Mouse (Mus musculus) limb, embryonic 15.5 days (tissue): ENCODE results near the gene Arhgef18. TPM values are rescaled to one million over a fixed set of nuclear protein-coding genes. Genes with fewer than 3 reads are reported as not detected.
A peak's percentile ranks its signal among the peaks of the same experiment; 100 is the strongest.

Source experiments
- ATAC-seq: fragments of 200-750 bp; cut with Nextera tagmentation; 2 replicates; pipeline ENCODE4 v1.8.0; 2017; ENCODE audit warnings: low read depth, moderate TSS enrichment; ENCODE audit not compliant: insufficient number of reproducible peaks, low FRiP score, low TSS enrichment
- H3K27ac ChIP-seq: fragments of 300-500 bp; sonication (generic); 2 replicates; pipeline ENCODE4 v1.5.1; 2015; ENCODE audit warnings: moderate library complexity, mild to moderate bottlenecking, inconsistent platforms
- H3K27me3 ChIP-seq: fragments of 300-500 bp; sonication (generic); 2 replicates; pipeline ENCODE4 v1.6.1; 2015; ENCODE audit warnings: inconsistent platforms
- H3K36me3 ChIP-seq: fragments of 300-500 bp; sonication (generic); 2 replicates; pipeline ENCODE4 v1.6.1; 2015; ENCODE audit warnings: inconsistent platforms
- H3K4me1 ChIP-seq: fragments of 300-500 bp; sonication (generic); 2 replicates; pipeline ENCODE4 v1.6.1; 2015; ENCODE audit warnings: inconsistent platforms
- H3K4me2 ChIP-seq: fragments of 300-500 bp; sonication (generic); 2 replicates; pipeline ENCODE4 v1.6.1; 2015; ENCODE audit warnings: mild to moderate bottlenecking, inconsistent platforms
- H3K4me3 ChIP-seq: fragments of 300-500 bp; sonication (generic); 2 replicates; pipeline ENCODE4 v1.5.1; 2015; ENCODE audit warnings: mild to moderate bottlenecking, inconsistent platforms
- H3K9ac ChIP-seq: fragments of 300-500 bp; sonication (generic); 2 replicates; pipeline ENCODE4 v1.6.1; 2015; ENCODE audit warnings: inconsistent platforms
- H3K9me3 ChIP-seq: fragments of 300-500 bp; sonication (generic); 2 replicates; pipeline ENCODE4 v1.6.1; 2016; ENCODE audit warnings: inconsistent platforms
- WGBS: fragments of 180-500 bp; shearing (Covaris S2); methylation state at CpG from one replicate; pipeline ENCODE4 v1.1.7; 2015; 5-methylcytosine and 5-hydroxymethylcytosine counted together
- polyA plus RNA-seq: library from polyadenylated mRNA; unstranded; fragments of >200 nt; fragmentation: Nextera tagmentation; extraction: Ambion mirVana; gene quantifications from 2 replicates; pipeline ENCODE4 v1.2.1, GENCODE M21; 2015

The Arhgef18 gene
- polyA plus RNA-seq, 1 experiment from 2014 or later: 8.4 TPM

GRCm38 (mm10) chr8:3492901-3493844, 100.4 kb downstream of the Arhgef18 start, which contains the start of gene Zfp358:
Zfp358 (plus strand) TSS chr8:3493138.
- Histone ChIP-seq H3K27me3 (no peaks in the 10 kb centered on the region), H3K9me3 (no peaks in the 10 kb centered on the region), H3K36me3 (peaks cover 33% of the 10 kb centered on the region), H3K4me3 (peak within 1 kb of the TSS; percentile 88), H3K9ac (peak within 1 kb of the TSS; percentile 98), H3K27ac (peak within 1 kb of the TSS; percentile 94), H3K4me1 (peaks cover 13% of the 10 kb centered on the region; the same call in 1 of the 2 replicates), H3K4me2 (peak within 1 kb of the TSS; percentile 51)
- 1% methylated on average over 57 of the region's 64 CpGs for WGBS
- ATAC-seq: peak; percentile 90

DNA sequence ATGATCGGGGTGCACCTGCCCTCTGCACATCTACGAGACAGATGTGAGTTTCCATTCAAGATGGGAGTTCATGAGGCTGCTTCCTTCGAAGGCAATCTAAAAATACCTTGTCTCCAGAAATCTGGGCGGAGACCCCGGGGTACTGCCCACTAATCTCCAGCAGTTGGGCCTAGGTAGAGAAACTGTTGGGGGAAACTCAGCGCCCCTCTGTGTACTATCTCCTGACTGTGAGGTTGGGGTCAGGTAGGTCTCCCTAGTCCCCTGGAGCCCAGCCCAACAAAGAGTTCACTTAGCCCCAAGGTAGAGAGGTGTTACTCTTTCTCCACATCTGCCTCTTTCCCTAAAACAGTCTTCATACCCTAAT, 101.0 kb downstream of the Arhgef18 start:
- Histone ChIP-seq H3K27me3 (no peaks in the 10 kb centered on the region), H3K4me3 (peak overlapping the region; percentile 88), H3K36me3 (peaks cover 34% of the 10 kb centered on the region), H3K4me1 (peaks cover 13% of the 10 kb centered on the region; the same call in 1 of the 2 replicates), H3K4me2 (peak overlapping the region; percentile 51), H3K9ac (peak overlapping the region; percentile 98), H3K27ac (peak overlapping the region; percentile 94), H3K9me3 (no peaks in the 10 kb centered on the region)
- WGBS: 32% methylated on average over 6 of the region's 6 CpGs
- no peak for ATAC-seq

GRCm38 (mm10) chr8:3495578-3496427, 103.0 kb downstream of the Arhgef18 start:
- WGBS: 96% methylated on average over 44 of the region's 44 CpGs
- Histone ChIP-seq H3K36me3 (peaks cover 34% of the 10 kb centered on the region), H3K9ac (no peak overlapping the region), H3K27ac (no peak overlapping the region), H3K4me2 (no peak overlapping the region), H3K4me3 (no peak overlapping the region), H3K9me3 (no peaks in the 10 kb centered on the region), H3K27me3 (no peaks in the 10 kb centered on the region), H3K4me1 (peaks cover 21% of the 10 kb centered on the region)
- no peak for ATAC-seq

- peaks cover 27% of the 10 kb centered on the region for H3K4me1 ChIP-seq
- H3K27ac ChIP-seq: no peak overlapping the region
- ATAC-seq: no peak
- H3K36me3 ChIP-seq: peaks cover 34% of the 10 kb centered on the region
- no peak overlapping the region for H3K4me3 ChIP-seq
- H3K9ac ChIP-seq: no peak overlapping the region
- H3K27me3 ChIP-seq: no peaks in the 10 kb centered on the region
- no peaks in the 10 kb centered on the region for H3K9me3 ChIP-seq
- H3K4me2 ChIP-seq: no peak overlapping the region
- 91% methylated on average over 15 of the region's 15 CpGs for WGBS
Observed at GRCm38 (mm10) chr8:3496428-3496748, 103.6 kb downstream of the Arhgef18 start.

DNA sequence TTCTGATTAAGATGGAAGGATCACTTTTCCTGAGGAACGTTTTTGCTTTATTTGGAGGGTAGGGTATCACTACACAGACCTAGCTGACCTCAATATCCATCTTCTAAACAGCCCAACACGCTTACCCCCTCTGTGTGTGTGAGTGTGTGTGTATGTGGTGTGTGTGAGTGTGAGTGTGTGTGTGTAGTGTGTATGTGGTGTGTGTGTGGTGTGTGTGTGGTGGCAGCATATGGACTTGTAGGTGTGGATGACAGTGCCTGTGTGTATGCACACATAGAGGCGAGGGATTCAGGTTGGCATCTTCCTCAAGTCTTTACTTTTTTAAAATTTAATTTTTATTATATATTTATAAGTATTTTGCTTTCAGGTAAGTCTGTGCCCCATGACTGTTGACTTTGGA, 105.8 kb downstream of the Arhgef18 start:
- H3K4me1 ChIP-seq: peaks cover 28% of the 10 kb centered on the region
- no peak overlapping the region for H3K27ac ChIP-seq
- H3K4me3 ChIP-seq: no peak overlapping the region
- no peak overlapping the region for H3K4me2 ChIP-seq
- WGBS: 84% methylated on average over 3 of the region's 3 CpGs
- no peaks in the 10 kb centered on the region for H3K9me3 ChIP-seq
- ATAC-seq: no peak
- H3K36me3 ChIP-seq: peaks cover 34% of the 10 kb centered on the region
- no peaks in the 10 kb centered on the region for H3K27me3 ChIP-seq
- no peak overlapping the region for H3K9ac ChIP-seq

- H3K27me3 ChIP-seq: no peaks in the 10 kb centered on the region
- H3K27ac ChIP-seq: peak overlapping the region; percentile 95
- WGBS: 5% methylated on average over 8 of the region's 8 CpGs
- no peaks in the 10 kb centered on the region for H3K9me3 ChIP-seq
- H3K4me2 ChIP-seq: peak overlapping the region; percentile 72
- H3K9ac ChIP-seq: peak overlapping the region; percentile 89
- peak; percentile 5; the same call in 1 of the 2 replicates for ATAC-seq
- peak overlapping the region; percentile 88 for H3K4me3 ChIP-seq
- H3K36me3 ChIP-seq: peaks cover 31% of the 10 kb centered on the region
- H3K4me1 ChIP-seq: peaks cover 19% of the 10 kb centered on the region
Observed at GRCm38 (mm10) chr8:3499751-3500150, 106.9 kb downstream of the Arhgef18 start.

- Histone ChIP-seq H3K4me3 (peak within 1 kb of the TSS; percentile 88), H3K9ac (peak within 1 kb of the TSS; percentile 89), H3K4me2 (peak within 1 kb of the TSS; percentile 72), H3K36me3 (peaks cover 29% of the 10 kb centered on the region), H3K27me3 (no peaks in the 10 kb centered on the region), H3K27ac (peak within 1 kb of the TSS; percentile 95), H3K4me1 (peaks cover 19% of the 10 kb centered on the region), H3K9me3 (no peaks in the 10 kb centered on the region)
- WGBS: under 1% methylated on average over 67 of the region's 70 CpGs
- peak; percentile 86 for ATAC-seq
Observed at GRCm38 (mm10) chr8:3500235-3501090, 107.7 kb downstream of the Arhgef18 start, which contains the start of gene Mcoln1. Mcoln1 (plus strand) TSS chr8:3500457.

GRCm38 (mm10) chr8:3502217-3502616, 109.4 kb downstream of the Arhgef18 start:
- Histone ChIP-seq H3K4me3 (no peak overlapping the region), H3K27ac (no peak overlapping the region), H3K9me3 (no peaks in the 10 kb centered on the region), H3K27me3 (no peaks in the 10 kb centered on the region), H3K4me2 (no peak overlapping the region), H3K9ac (no peak overlapping the region), H3K4me1 (peaks cover 15% of the 10 kb centered on the region), H3K36me3 (peaks cover 29% of the 10 kb centered on the region)
- 50% methylated on average over 4 of the region's 4 CpGs for WGBS
- no peak for ATAC-seq

Other genes with a start within 250 kb of the Arhgef18 start
- 36.4 and 38.0 TPM in 2 replicates for gene Insr, start 113.4 kb upstream of the Arhgef18 start, polyA plus RNA-seq
- gene A430078G23Rik, start 39.6 kb upstream of the Arhgef18 start, polyA plus RNA-seq: 0.20 and 0.32 TPM in 2 replicates
- 5.6 and 6.2 TPM in 2 replicates for gene Pex11g, start 74.7 kb downstream of the Arhgef18 start, polyA plus RNA-seq
- gene Tex45, start 77.9 kb downstream of the Arhgef18 start, polyA plus RNA-seq: not detected in 2 replicates
- gene Zfp358, start 100.1 kb downstream of the Arhgef18 start, polyA plus RNA-seq: 43.7 and 45.9 TPM in 2 replicates
- gene Mcoln1, start 107.5 kb downstream of the Arhgef18 start, polyA plus RNA-seq: 50.8 and 53.3 TPM in 2 replicates
- 21.8 and 23.5 TPM in 2 replicates for gene Pnpla6, start 122.4 kb downstream of the Arhgef18 start, polyA plus RNA-seq
- 0.26 and 0.47 TPM in 2 replicates for gene C330021F23Rik, start 175.0 kb downstream of the Arhgef18 start, polyA plus RNA-seq
- gene Camsap3, start 194.3 kb downstream of the Arhgef18 start, polyA plus RNA-seq: 11.4 and 11.6 TPM in 2 replicates
- gene Xab2, start 228.3 kb downstream of the Arhgef18 start, polyA plus RNA-seq: 50.1 and 52.3 TPM in 2 replicates
- gene Pet100, start 228.5 kb downstream of the Arhgef18 start, polyA plus RNA-seq: 94.9 and 112 TPM in 2 replicates
- gene Pcp2, start 232.5 kb downstream of the Arhgef18 start, polyA plus RNA-seq: 0.12 TPM in 1 of 2 replicates, not detected in the other
- 42.5 and 43.0 TPM in 2 replicates for gene Stxbp2, start 237.9 kb downstream of the Arhgef18 start, polyA plus RNA-seq